Mouse (Mus musculus): ENCODE results near the gene Fadd.

DNA sequence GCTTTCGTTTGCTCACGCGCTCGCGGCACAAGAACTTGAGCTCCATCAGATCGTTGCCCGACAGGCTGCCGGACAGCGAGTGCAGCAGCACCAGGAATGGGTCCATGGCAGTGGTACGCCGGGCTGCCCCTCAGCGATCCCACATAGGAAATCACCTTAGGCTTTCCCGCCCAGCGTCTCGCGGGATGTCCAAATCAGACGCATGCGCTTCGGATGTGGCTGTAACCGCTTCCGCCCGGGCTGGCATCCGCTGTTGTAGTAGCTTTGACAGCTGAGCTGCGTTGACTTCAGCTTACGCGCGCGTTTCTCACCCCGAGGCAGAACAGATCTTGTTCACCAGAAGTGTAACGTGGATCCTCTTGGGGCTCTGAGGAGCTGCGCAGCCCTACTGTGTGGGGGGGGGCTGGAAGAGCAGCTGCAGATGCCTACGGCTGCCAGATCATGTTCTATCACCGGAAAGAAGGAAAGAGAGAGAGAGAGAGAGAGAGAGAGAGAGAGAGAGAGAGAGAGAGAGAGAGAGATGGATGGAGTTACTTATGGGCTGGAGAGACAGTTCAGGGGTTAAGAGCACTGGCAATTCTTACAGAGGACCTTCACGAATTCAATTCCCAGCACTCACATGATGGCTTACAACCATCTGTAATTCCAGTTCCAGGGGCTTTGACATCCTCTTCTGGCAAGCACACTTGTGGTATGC lies at the start of gene Fadd:
- TF ChIP-seq GATA1 (IDR thresholded peaks at IDR 0.05; ENCODE audit: low read length) (no peak), TAL1 (IDR thresholded peaks at IDR 0.05; ENCODE audit: low read length) (no peak)

Measured in erythroblast, embryonic 14.5 days (primary cell).